Mouse (Mus musculus): ENCODE results near the gene Pold4.
A peak's percentile ranks its signal among the peaks of the same experiment; 100 is the strongest.

The Pold4 gene

GRCm38 (mm10) chr19:4203604-4204326, 27.9 kb upstream of the Pold4 start:
- DNase-seq (ENCODE audit: low read depth, low spot score), result no peak

DNA sequence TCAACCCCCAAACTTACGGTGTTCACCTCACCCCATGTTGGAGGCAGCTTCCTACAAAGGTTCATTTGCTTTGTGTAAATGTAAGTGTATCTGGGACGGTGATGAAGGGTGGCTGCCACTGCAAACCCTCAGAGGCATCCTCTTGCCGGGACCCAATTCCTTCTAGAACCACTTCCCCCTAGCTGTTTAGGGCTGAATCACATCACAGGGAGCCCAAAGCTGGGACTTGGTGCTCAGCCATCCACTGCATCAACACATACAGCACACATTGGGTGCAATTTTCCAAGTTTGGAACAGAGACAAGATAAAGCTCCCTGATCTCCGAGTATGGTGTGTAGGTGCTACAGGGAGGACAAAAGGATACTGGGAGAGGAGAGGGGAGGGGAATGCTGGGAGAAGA, 26.8 kb upstream of the Pold4 start:
- no peak for DNase-seq (ENCODE audit: low read depth, low spot score)

- DNase-seq (ENCODE audit: low read depth, low spot score), result peak; percentile 92
Measured at GRCm38 (mm10) chr19:4206971-4207370, 24.7 kb upstream of the Pold4 start.

- DNase-seq (ENCODE audit: low read depth, low spot score), result no peak
Measured at GRCm38 (mm10) chr19:4208563-4208962, 23.1 kb upstream of the Pold4 start.

DNA sequence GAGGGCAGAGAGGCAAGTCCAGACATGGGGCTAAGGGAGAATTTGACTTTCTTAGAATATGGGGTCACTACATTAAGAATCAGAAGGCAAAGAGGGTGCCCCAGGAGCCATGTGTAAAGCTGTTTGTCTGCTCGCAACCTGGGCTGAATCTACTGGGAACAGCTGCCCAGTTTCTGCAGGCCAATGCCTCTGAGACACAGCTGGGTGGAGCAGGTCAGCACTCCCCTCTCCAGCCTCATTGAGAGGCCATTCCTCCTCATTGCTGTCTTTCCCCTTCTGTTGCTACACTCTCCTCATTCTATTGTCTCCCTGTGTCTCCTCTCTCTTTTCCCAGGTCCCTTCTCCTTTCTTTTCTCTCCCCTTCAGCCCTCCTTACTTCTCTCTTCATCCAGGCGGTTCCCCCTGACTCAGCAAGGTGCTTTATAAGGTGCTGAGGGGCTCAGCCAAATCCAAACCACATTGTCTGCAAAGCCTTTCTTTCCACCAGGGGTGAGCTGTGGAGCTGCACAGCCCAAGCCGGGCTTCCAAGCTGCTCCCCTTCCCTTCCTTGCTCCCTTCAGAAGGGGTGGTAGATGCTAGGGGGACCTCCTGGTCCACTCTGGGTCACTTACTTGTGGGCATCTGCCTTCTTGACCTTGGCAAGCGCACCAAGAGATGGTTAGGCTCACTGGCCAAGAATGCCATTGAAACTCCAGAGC, 19.7 kb upstream of the Pold4 start:
- peak; percentile 72 for DNase-seq (ENCODE audit: low read depth, low spot score)

GRCm38 (mm10) chr19:4213524-4213974, 18.1 kb upstream of the Pold4 start:
- DNase-seq (ENCODE audit: low read depth, low spot score), result peak; percentile 98

DNA sequence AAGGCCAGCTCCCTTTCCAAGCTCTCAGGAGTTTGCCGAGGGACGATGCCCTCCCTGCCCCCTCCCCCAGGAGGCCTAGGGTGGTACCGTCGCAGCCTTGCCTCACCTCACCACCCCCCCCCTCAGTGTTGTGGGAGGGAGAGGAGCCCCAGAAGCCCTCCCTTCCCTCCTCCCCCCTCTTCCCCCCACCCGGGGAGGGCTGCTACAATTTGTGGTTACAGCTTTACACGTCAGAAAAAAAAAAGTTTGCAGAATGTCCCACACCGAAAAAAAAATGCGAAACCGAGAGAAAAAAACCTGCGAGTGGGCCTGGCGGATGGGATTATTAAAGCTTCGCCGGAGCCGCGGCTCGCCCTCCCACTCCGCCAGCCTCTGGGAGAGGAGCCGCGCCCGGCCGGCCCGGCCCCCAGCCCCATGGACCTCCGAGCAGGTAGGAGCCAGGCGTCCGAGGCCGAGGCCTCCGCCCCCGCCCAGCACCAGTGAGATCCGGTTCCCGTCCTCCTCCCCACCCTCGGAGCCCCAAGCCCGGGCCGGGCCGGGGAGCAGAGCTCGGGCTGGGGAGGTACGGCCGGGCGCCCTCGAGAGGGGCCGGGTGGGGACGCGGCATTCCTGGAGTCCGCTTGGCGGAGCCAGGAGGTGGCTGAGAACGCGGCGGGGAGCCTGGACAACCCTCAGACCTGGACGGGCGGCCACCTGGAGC, 17.5 kb upstream of the Pold4 start, which contains the start of the genes Clcf1 and AC109138.7:
Gene Clcf1 (plus strand): TSS at position 168 of the 700 bp plus-strand sequence.
Gene AC109138.7 (plus strand): TSS at position 287 of the 700 bp plus-strand sequence.
- DNase-seq (ENCODE audit: low read depth, low spot score), result peak; percentile 89

DNA sequence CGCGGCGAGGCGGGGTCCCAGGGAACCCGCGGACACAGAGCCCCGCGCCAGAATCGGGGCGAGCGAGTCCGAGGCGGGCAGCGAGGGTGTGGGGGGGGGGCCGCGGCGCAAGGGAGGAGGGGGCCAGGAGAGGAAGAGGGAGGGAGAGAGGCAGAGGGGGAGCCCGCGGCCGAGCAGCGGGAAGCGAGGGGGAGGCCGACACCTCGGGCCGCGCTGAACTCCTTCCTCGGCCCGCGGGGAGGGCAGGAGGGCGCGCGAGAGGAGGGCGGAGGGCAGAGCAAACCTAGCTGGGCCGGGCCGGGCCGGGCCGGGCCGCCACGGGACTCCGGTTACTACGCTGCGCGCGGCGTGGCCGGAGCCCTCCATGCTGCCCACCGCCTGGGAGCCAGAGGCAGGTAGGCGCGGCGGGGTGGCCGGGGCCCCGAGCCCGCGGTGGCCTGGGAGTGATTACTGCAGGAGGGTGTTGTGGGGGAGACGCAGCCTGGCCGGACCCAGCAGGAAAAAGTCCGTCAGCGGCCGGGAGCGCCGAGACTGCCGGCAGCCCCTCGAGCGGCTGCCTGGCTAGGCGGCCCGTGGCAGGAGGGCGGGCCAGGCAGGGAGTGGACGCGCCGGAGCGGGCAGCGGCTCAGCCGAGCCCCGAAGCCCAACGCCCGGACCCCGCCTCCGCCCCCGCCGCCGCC, 16.8 kb upstream of the Pold4 start:
- DNase-seq (ENCODE audit: low read depth, low spot score), result no peak

DNA sequence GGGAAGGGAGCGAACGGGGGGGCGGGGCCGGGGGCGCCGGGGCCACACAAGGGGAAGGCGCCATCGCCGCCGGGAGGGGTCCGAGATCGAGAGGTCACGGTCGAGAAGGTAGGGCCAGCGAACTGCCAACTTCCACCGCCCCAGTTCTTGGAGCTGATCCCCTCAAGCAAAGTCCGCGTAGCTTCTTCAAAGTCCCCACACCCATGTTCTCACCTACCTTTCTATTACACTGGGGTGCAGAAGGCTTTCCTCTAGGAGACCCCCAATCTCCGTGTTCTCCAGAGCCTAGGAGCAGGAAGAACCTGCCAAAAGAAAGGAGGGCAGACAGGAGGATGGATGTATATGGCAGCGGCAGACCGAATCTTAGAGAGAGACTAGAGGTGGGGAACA, 16.3 kb upstream of the Pold4 start:
- no peak for DNase-seq (ENCODE audit: low read depth, low spot score)

- DNase-seq (ENCODE audit: low read depth, low spot score), result peak; percentile 84
Measured at GRCm38 (mm10) chr19:4216041-4216685, 15.5 kb upstream of the Pold4 start.

DNA sequence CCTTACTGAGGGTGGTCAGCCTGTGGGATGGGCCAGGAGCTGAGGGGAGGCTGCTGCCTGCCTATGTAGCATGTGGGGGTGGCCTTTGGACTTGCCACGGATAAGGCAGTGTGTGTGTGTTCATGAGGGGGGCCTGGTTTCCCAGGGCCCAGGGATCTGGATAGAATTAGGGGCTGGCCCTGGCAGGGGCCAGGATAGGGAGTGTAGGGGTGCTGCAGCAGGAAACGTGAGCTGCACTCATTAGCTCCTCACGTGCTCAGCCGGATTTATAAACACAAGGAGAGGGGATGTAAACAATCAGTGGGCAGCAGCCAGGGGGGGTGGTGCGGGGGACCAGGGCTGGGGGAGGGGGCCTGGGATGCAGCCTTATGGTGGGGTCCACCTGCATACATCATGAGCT, 14.6 kb upstream of the Pold4 start:
- no peak for DNase-seq (ENCODE audit: low read depth, low spot score)

DNA sequence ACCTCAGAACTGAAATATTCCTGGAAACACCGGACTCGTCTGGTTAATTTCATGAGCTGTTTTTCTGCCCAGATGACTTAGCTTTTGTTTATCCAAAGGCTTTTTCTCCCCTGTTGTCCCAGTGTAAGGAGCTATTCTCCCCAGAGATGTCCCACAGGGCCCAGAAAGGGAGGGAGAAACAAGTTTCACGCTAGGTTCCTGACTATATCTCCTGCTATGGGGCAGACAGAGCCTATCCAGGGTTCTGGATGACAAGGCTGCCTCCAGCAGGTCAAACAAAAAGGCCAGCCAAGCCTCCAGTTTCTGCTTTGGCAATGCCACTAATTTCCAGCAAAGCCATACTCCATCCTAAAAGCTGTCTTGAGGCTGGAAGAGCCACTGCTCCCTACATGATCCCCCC, 13.8 kb upstream of the Pold4 start:
- DNase-seq (ENCODE audit: low read depth, low spot score), result no peak

GRCm38 (mm10) chr19:4218293-4218692, 13.4 kb upstream of the Pold4 start:
- DNase-seq (ENCODE audit: low read depth, low spot score), result no peak

DNA sequence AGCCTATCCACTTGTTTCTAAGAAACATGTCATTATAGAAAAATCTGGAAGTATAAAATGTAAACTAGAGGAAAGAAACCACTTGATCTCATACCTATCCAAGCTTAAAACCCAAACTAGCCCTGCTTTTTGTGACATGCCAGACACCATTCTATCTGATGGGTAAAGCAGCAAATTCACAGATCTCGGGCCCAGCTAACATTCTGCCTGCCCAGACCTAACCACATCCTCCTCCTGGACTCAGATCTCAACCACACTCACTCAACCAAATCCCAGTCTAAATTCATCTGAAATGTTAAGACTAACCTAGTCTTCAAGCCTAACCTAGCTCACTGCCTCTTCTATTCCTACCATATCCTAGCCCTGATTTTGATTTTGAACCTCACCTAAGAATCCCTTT, 12.9 kb upstream of the Pold4 start:
- no peak for DNase-seq (ENCODE audit: low read depth, low spot score)

- DNase-seq (ENCODE audit: low read depth, low spot score), result no peak
Measured at GRCm38 (mm10) chr19:4219943-4220342, 11.8 kb upstream of the Pold4 start.

- no peak for DNase-seq (ENCODE audit: low read depth, low spot score)
Measured at GRCm38 (mm10) chr19:4220416-4220815, 11.3 kb upstream of the Pold4 start.

DNA sequence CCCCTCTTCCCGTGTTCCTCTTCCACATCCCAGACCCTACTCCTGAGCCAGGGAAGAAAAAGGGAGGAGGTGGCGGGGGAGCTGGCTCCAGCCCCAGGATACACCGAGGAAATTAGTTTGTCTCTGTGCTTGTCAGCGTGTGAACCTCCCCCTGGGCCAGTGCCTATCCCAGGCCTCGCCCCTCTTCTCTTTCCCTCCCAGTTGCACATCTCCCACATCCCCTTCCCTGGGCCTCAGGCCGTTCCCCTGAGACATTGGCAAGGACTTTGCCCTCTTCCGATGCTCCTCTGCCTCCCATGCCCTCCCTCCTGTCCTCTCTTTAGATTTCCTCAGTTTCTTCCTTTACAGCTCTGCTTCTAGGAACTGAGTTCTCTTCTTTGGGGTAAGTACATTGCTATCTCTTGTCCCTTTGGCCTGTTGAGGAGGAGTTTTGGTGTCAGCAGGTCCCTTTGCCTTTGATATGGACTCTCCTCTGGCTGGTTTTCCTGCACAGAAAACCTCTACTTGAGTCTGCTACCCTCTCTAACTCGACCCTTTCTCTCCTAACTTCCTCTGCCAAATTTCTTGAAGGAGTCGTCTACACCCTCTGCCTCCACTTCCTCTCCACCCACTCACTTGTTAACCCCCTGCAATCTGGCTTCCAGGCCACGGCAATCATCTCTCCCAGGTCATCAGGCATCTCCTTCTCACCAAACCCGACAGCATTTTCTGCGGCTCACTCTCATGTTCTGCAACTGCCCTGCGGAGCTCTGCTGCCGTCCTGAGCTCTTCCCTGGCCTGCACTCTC, 10.5 kb upstream of the Pold4 start:
- peak; percentile 65 for DNase-seq (ENCODE audit: low read depth, low spot score)

DNA sequence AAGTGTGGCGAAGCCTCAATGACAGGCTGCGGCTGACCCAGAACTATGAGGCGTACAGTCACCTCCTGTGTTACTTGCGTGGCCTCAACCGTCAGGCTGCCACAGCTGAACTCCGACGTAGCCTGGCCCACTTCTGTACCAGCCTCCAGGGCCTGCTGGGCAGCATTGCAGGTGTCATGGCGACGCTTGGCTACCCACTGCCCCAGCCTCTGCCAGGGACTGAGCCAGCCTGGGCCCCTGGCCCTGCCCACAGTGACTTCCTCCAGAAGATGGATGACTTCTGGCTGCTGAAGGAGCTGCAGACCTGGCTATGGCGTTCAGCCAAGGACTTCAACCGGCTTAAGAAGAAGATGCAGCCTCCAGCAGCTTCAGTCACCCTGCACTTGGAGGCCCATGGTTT, 9.5 kb upstream of the Pold4 start:
- DNase-seq (ENCODE audit: low read depth, low spot score), result no peak

GRCm38 (mm10) chr19:4226779-4227178, 4.9 kb upstream of the Pold4 start:
- DNase-seq (ENCODE audit: low read depth, low spot score), result no peak

DNA sequence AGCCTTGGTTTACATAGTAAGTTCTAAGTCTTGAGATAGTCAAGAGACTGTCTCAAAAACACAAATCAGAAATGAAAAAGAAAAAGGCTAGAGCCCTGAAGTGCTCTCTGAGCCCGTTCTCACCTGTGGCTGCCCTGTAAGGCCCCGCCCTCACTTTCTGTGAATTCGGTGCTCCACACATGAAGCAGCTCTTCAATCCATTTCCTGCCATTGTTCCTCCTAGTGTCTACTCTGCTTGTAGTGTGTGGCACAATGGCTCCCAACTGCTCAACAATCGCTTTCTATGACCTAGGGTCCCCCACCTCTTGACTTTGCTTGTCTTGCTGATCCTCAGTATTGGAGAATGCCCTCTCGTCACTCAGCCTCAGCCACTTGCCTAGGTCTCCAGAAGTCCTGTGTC, 4.3 kb upstream of the Pold4 start:
- no peak for DNase-seq (ENCODE audit: low read depth, low spot score)
